Mouse (Mus musculus) pancreas, adult 10 weeks (tissue): Measurements from ENCODE around the gene Lin9. TPM values are rescaled to one million over a fixed set of nuclear protein-coding genes. Genes with fewer than 3 reads are reported as not detected.

Experiments
- polyA plus RNA-seq: library from polyadenylated mRNA; stranded (reverse); fragments of 350-450 nt; fragmentation: Illumina TruSeq; extraction: RNeasy Lipid Tissue Mini Kit (QIAGEN cat#74804); gene quantifications from one replicate; pipeline ENCODE4 v1.2.3, GENCODE M21; 2015; ENCODE audit warnings: low read depth, low replicate concordance; ENCODE audit not compliant: insufficient read depth

Gene Lin9
- polyA plus RNA-seq, result 0.83 TPM

DNA sequence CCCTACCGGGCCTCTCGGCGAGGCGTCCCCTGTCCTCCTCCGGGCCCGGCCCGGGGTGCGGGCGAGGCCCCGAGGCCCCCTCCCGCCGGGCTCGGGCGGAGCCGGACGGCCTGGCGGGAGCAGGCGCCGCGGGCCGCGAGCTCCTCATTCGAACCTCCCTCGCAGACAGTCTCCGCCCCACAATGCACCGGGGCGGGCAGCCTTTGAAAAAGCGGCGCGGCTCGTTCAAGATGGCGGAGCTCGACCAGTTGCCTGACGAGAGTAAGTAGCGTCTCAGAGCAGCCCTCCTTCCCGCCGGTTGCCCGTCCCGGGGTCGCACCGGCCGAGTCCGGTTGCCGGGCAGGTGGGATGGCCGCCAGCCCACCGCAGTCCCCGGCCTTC lies at the start of gene Lin9:
Gene Lin9, plus strand, starts transcription at position 14 of the 381 bp plus-strand sequence.

DNA sequence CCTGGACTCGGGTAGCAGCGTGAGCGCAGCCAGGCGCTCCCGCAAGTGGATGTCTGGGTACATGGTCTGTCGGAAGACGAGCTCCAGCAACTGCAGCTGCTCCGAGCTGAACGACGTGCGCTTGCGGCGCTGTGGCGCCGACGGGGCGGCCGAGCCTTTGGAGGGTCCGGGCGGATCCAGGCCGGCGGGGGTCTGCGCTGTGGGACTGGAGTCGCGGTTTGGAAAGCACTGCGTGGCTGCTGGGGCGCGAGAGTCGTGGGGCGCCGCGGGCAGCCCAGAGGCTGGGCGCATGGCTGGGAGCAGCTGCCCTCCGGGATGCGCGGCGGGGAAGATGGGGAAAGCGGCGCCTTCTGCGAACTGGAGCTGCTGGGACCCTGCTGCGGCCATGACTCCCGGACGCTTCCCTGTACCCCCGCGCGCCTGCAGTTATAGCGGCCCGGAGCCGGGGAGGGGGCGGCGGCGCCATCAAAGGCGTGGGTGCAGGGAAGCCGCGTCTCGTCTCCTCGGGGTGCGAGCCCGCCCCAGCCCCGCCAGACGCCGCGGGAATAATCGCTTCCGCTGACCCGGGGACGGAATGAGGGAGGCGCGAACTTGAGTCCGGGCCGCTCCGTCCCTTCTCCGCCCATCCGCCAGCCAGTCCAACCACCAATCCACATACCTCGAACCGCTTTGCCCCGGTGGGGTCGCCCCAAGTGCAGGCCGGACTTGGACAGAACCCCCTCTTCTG lies 55.8 kb downstream of the Lin9 start, which contains the start of gene Mixl1:
Gene Mixl1, minus strand, starts transcription at position 409 of the 727 bp plus-strand sequence.

GRCm38 (mm10) chr1:180725704-180726179 lies 84.8 kb downstream of the Lin9 start, which contains the start of gene Acbd3:
Gene Acbd3 (plus strand): TSS chr1:180726043.

Other genes starting within 250 kb of the Lin9 start
- 1.4 TPM for gene Stum, start 157.6 kb upstream of the Lin9 start, polyA plus RNA-seq
- 17.5 TPM for gene Parp1, start 72.2 kb upstream of the Lin9 start, polyA plus RNA-seq
- gene Mixl1, start 55.9 kb downstream of the Lin9 start, polyA plus RNA-seq, result not detected
- gene Acbd3, start 84.9 kb downstream of the Lin9 start, polyA plus RNA-seq, result 8.7 TPM
- 105 TPM for gene H3f3a, start 172.8 kb downstream of the Lin9 start, polyA plus RNA-seq
- 2.9 TPM for gene Sde2, start 210.0 kb downstream of the Lin9 start, polyA plus RNA-seq